Mouse (Mus musculus) heart, embryonic 12.5 days (tissue): ENCODE measurements around the gene Lcat. TPM values are rescaled to one million over a fixed set of nuclear protein-coding genes. Genes with fewer than 3 reads are reported as not detected.

ENCODE experiments used
- microRNA-seq: library from miRNA; unstranded; fragments of <30 nt; microRNA quantifications from one replicate; pipeline ENCODE4, GENCODE M21; 2017
- polyA plus RNA-seq: library from polyadenylated mRNA; unstranded; fragments of >200 nt; fragmentation: Nextera tagmentation; extraction: Ambion mirVana; gene quantifications from 2 replicates; pipeline ENCODE4 v1.2.1, GENCODE M21; 2016

Gene Lcat
- polyA plus RNA-seq, 1 experiment from 2014 or later, result 2.3 TPM

Small RNA genes within 50 kb of the gene (microRNA-seq; reads per million reads assigned to microRNA genes)
- gene Mir7074, result not detected

Other genes with a start within 250 kb of the Lcat start
- gene Acd, start 242.3 kb downstream of the Lcat start, polyA plus RNA-seq, result 37.6 and 38.1 TPM in 2 replicates
- gene Pard6a, start 242.2 kb downstream of the Lcat start, polyA plus RNA-seq, result 14.0 and 14.5 TPM in 2 replicates
- gene 4933405L10Rik, start 235.7 kb downstream of the Lcat start, polyA plus RNA-seq, result not detected in 2 replicates
- gene Enkd1, start 235.2 kb downstream of the Lcat start, polyA plus RNA-seq, result 13.5 and 14.5 TPM in 2 replicates
- gene Gfod2, start 184.7 kb downstream of the Lcat start, polyA plus RNA-seq, result 10.2 and 10.9 TPM in 2 replicates
- 11.0 and 11.3 TPM in 2 replicates for gene Ranbp10, start 116.0 kb downstream of the Lcat start, polyA plus RNA-seq
- gene Tsnaxip1, start 115.7 kb downstream of the Lcat start, polyA plus RNA-seq, result 0.14 and 0.15 TPM in 2 replicates
- gene Cenpt, start 90.1 kb downstream of the Lcat start, polyA plus RNA-seq, result 42.8 and 46.9 TPM in 2 replicates
- gene Thap11, start 88.2 kb downstream of the Lcat start, polyA plus RNA-seq, result 53.8 and 59.3 TPM in 2 replicates
- 201 and 224 TPM in 2 replicates for gene Nutf2, start 82.8 kb downstream of the Lcat start, polyA plus RNA-seq
- gene Edc4, start 62.5 kb downstream of the Lcat start, polyA plus RNA-seq, result 42.2 and 43.9 TPM in 2 replicates
- 0.31 and 0.35 TPM in 2 replicates for gene Nrn1l, start 49.8 kb downstream of the Lcat start, polyA plus RNA-seq
- 27.1 and 27.4 TPM in 2 replicates for gene Pskh1, start 42.9 kb downstream of the Lcat start, polyA plus RNA-seq
- gene Ctrl, start 9.5 kb downstream of the Lcat start, polyA plus RNA-seq, result 0.73 and 1.1 TPM in 2 replicates
- 45.2 and 49.1 TPM in 2 replicates for gene Psmb10, start 4.9 kb downstream of the Lcat start, polyA plus RNA-seq
- 57.5 and 58.3 TPM in 2 replicates for gene Slc12a4, start 22.7 kb upstream of the Lcat start, polyA plus RNA-seq
- not detected in 2 replicates for gene Dpep3, start 36.0 kb upstream of the Lcat start, polyA plus RNA-seq
- 15.2 TPM in 2 replicates for gene Dus2, start 48.0 kb upstream of the Lcat start, polyA plus RNA-seq
- 0.17 TPM in 1 of 2 replicates, not detected in the other for gene Dpep2nb, start 62.6 kb upstream of the Lcat start, polyA plus RNA-seq
- 12.7 and 13.7 TPM in 2 replicates for gene Ddx28, start 68.5 kb upstream of the Lcat start, polyA plus RNA-seq
- 4.6 and 5.3 TPM in 2 replicates for gene Nfatc3, start 115.5 kb upstream of the Lcat start, polyA plus RNA-seq
- gene Esrp2, start 193.6 kb upstream of the Lcat start, polyA plus RNA-seq, result 0.77 and 0.85 TPM in 2 replicates
- gene Pla2g15, start 207.0 kb upstream of the Lcat start, polyA plus RNA-seq, result 10.5 and 11.4 TPM in 2 replicates
- 35.4 and 36.5 TPM in 2 replicates for gene Slc7a6, start 225.5 kb upstream of the Lcat start, polyA plus RNA-seq